Mouse (Mus musculus) kidney, embryonic 15.5 days (tissue): ENCODE measurements around the gene Slc27a2. TPM values are rescaled to one million over a fixed set of nuclear protein-coding genes. Genes with fewer than 3 reads are reported as not detected.

Experiments used
- ATAC-seq: fragments of 200-750 bp; cut with Nextera tagmentation; replicated peaks from 2 replicates; pipeline ENCODE4 v1.8.0; 2017; ENCODE audit warnings: moderate TSS enrichment; ENCODE audit not compliant: low FRiP score
- H3K27ac ChIP-seq: fragments of 300-500 bp; sonication (generic); 2 replicates; pipeline ENCODE4 v1.5.1; 2015; ENCODE audit warnings: mild to moderate bottlenecking, inconsistent platforms
- H3K27me3 ChIP-seq: fragments of 300-500 bp; sonication (generic); 2 replicates; pipeline ENCODE4 v1.6.1; 2015; ENCODE audit warnings: inconsistent platforms
- H3K36me3 ChIP-seq: fragments of 300-500 bp; sonication (generic); 2 replicates; pipeline ENCODE4 v1.6.1; 2015; ENCODE audit warnings: inconsistent platforms
- H3K4me1 ChIP-seq: fragments of 300-500 bp; sonication (generic); 2 replicates; pipeline ENCODE4 v1.6.1; 2015; ENCODE audit warnings: inconsistent platforms
- H3K4me2 ChIP-seq: fragments of 300-500 bp; sonication (generic); 2 replicates; pipeline ENCODE4 v1.6.1; 2015; ENCODE audit warnings: moderate library complexity, mild to moderate bottlenecking, inconsistent platforms
- H3K4me3 ChIP-seq: fragments of 300-500 bp; sonication (generic); replicated peaks from 2 replicates; pipeline ENCODE4 v1.5.1; 2015; ENCODE audit warnings: mild to moderate bottlenecking, inconsistent platforms
- H3K9ac ChIP-seq: fragments of 300-500 bp; sonication (generic); 2 replicates; pipeline ENCODE4 v1.6.1; 2015; ENCODE audit warnings: mild to moderate bottlenecking, inconsistent platforms
- H3K9me3 ChIP-seq: fragments of 300-500 bp; sonication (generic); replicated peaks from 2 replicates; pipeline ENCODE4 v1.6.1; 2016; ENCODE audit warnings: inconsistent platforms
- WGBS: fragments of 180-500 bp; shearing (Covaris S2); methylation state at CpG from one replicate; pipeline ENCODE4 v1.1.7; 2015; ENCODE audit warnings: mixed read lengths; 5-methylcytosine and 5-hydroxymethylcytosine counted together
- polyA plus RNA-seq: library from polyadenylated mRNA; unstranded; fragments of >200 nt; fragmentation: Nextera tagmentation; extraction: Ambion mirVana; gene quantifications from 2 replicates; pipeline ENCODE4 v1.2.1, GENCODE M21; 2015

Gene Slc27a2
- polyA plus RNA-seq, 1 experiment from 2014 or later = 35.3 TPM

DNA sequence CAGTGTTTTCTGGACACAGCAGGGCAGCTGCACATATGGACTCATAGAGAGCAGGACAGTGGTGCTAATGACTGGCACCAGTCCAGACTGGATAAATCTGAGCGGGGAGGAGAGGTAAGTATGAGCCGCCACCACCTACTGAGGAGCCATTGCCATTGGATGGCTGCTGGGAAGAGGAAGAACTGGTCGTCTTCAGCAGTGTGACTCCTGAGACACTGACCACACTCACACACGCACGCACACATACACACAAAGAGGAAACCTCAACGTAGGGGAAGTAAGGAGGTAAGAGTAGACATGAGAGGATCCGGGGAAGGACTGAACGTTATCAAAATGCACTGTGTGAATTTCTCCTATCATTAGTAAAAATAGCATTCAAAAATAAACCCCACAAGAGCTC, 24.7 kb upstream of the Slc27a2 start:
- Histone ChIP-seq H3K9me3 (no peaks in the 10 kb centered on the region), H3K27ac (no peak overlapping the region), H3K27me3 (no peaks in the 10 kb centered on the region), H3K36me3 (no peaks in the 10 kb centered on the region), H3K4me3 (no peak overlapping the region), H3K9ac (no peak overlapping the region), H3K4me1 (no peaks in the 10 kb centered on the region), H3K4me2 (no peak overlapping the region)
- 87% methylated on average over 8 of the region's 8 CpGs for WGBS
- ATAC-seq = no peak

DNA sequence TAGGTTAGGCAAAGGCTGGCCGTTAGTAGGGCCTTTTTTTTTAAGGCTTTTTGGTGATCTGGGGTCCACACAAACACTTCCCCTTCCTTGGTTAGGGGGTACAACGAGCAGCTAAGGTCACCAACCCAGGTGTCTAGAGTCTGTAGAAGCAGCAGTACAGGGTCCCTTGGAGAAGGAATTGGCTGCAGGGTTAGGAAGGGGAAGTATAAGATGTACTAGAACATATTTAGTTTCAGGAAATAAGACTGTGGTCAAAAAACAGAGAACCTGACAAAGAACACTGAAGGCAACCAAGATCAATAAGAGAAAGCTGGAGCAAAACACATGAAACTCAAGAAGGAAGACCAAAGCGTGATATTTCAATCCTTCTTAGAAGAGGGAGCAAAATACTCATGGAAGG, 21.6 kb upstream of the Slc27a2 start:
- ATAC-seq = no peak
- no peaks in the 10 kb centered on the region for H3K9me3 ChIP-seq
- H3K27ac ChIP-seq = no peak overlapping the region
- no peak overlapping the region for H3K4me3 ChIP-seq
- H3K4me1 ChIP-seq = no peaks in the 10 kb centered on the region
- H3K4me2 ChIP-seq = no peak overlapping the region
- H3K27me3 ChIP-seq = no peaks in the 10 kb centered on the region
- no peak overlapping the region for H3K9ac ChIP-seq
- H3K36me3 ChIP-seq = no peaks in the 10 kb centered on the region
- WGBS = 83% methylated on average over 3 of the region's 3 CpGs

DNA sequence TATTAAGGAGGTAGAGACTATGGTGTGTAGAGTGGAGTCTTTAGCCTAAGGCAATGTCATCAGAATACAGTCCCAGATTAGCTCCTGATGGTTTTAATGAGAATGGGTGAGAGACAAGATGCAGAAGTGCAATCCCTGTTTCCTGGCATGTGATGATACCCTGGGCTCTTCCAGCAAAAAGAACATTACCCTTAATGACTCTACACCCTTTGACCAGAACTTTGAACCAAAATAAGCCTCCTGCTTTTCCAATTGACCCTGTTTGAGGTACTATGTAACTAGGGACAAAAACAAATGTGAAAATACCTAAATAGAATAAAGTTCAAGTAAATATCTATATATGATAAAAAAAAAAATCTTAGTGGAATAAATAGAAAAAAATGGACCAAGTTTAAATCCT, 14.6 kb upstream of the Slc27a2 start:
- Histone ChIP-seq H3K27ac (no peak overlapping the region), H3K4me3 (no peak overlapping the region), H3K9me3 (no peaks in the 10 kb centered on the region), H3K36me3 (no peaks in the 10 kb centered on the region), H3K27me3 (no peaks in the 10 kb centered on the region), H3K4me2 (no peak overlapping the region), H3K9ac (no peak overlapping the region), H3K4me1 (no peaks in the 10 kb centered on the region)
- no peak for ATAC-seq

DNA sequence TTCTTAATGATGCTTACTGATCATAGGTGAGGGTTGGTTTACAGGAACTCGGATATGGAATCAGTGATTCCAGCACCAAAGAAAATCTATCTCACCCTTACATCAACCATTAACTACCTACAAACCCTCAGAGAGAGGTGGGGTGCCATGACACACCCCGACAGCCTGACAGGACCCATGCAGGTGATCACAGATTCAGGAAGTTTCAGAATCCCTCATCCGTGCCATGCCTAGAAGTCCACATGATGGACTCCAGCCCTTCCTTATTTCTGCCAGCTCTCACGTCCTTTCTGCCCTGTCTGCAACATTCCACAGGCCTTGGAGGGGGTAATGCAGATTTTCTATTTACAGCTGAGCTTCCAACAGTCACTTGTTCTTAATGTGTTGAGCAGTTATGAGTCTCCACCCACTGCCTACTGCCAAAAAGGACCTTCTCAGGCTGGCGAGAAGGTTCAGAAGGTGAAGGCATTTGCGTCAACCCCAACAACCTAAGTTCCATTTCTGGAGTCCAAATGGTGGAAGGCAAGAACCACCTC, 11.7 kb upstream of the Slc27a2 start:
- H3K9ac ChIP-seq = no peak overlapping the region
- no peak overlapping the region for H3K4me3 ChIP-seq
- H3K27me3 ChIP-seq = no peaks in the 10 kb centered on the region
- no peak overlapping the region for H3K4me2 ChIP-seq
- no peaks in the 10 kb centered on the region for H3K36me3 ChIP-seq
- H3K27ac ChIP-seq = no peak overlapping the region
- H3K9me3 ChIP-seq = no peaks in the 10 kb centered on the region
- H3K4me1 ChIP-seq = no peaks in the 10 kb centered on the region
- peak; percentile 64; the same call in 1 of the 2 replicates for ATAC-seq
- WGBS = 78% methylated on average over 6 of the region's 6 CpGs

DNA sequence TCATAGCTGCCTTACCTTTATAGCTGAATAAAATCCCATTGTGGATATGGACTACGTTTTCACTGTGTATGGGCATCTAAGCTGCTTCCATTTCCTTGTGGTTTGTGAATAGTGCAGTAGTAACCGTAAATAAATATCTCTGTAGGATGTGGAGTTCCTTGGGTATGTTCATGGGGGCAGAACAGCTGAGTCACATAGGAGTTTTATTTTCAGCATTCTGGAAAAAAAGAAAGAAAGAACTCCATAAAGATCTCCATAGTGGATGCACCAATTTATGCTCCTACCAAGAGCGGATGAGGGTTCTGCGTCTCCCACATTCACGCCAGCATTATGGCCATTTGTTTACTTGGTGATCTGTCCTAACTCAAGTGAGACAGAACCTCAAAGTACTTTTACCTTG, 10.0 kb upstream of the Slc27a2 start:
- H3K4me1 ChIP-seq = no peaks in the 10 kb centered on the region
- no peak for ATAC-seq
- no peaks in the 10 kb centered on the region for H3K27me3 ChIP-seq
- WGBS = 90% methylated on average over 5 of the region's 5 CpGs
- no peak overlapping the region for H3K4me3 ChIP-seq
- H3K36me3 ChIP-seq = no peaks in the 10 kb centered on the region
- no peak overlapping the region for H3K27ac ChIP-seq
- H3K9ac ChIP-seq = no peak overlapping the region
- no peak overlapping the region for H3K4me2 ChIP-seq
- no peaks in the 10 kb centered on the region for H3K9me3 ChIP-seq

DNA sequence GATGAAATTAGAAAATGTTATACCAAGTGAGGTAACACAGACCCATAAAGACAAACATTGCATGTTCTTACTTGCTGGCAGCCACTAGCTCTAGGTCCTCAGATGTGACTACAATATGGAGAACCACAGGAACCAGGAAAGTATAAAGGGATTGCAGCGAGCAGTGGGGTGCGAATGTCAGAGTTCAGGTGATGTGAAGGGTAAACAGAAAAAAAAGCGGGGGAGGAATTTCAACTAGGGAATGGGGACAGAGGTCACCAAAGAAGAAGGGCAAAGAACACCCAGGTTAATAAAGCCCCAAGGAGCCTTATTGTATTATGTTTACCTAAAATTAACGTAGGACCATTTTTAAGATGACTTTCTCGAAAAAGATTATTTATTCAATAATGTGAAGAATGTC, 6.9 kb upstream of the Slc27a2 start:
- no peak overlapping the region for H3K27ac ChIP-seq
- no peaks in the 10 kb centered on the region for H3K36me3 ChIP-seq
- no peak for ATAC-seq
- no peak overlapping the region for H3K9ac ChIP-seq
- no peaks in the 10 kb centered on the region for H3K9me3 ChIP-seq
- H3K4me3 ChIP-seq = no peak overlapping the region
- WGBS = 79% methylated on average over 5 of the region's 5 CpGs
- no peak overlapping the region for H3K4me2 ChIP-seq
- H3K4me1 ChIP-seq = no peaks in the 10 kb centered on the region
- H3K27me3 ChIP-seq = no peaks in the 10 kb centered on the region

DNA sequence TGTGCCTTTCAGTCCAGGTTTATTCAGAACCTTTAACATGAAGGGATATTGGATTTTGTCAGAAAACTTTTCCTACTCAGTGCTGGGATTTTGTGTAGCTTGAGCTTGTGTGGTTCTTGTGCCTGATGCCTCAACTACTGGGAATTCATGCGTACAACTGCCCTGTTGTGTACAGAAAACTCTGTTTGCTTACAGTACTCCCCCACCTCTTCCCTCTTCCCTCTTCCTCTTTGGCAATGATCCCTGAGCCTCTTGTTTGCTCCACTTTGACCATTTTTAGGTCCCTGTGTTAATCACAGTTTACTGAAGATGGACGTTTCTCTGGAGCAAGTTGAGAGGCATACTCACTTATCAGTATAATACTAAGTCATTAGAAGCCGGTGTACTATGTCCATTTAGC, 5.8 kb upstream of the Slc27a2 start:
- no peak for ATAC-seq
- Histone ChIP-seq H3K4me2 (no peak overlapping the region), H3K4me1 (no peaks in the 10 kb centered on the region), H3K36me3 (no peaks in the 10 kb centered on the region), H3K9ac (no peak overlapping the region), H3K27ac (no peak overlapping the region), H3K4me3 (no peak overlapping the region), H3K27me3 (peaks cover 9% of the 10 kb centered on the region), H3K9me3 (no peaks in the 10 kb centered on the region)
- 74% methylated on average over 3 of the region's 3 CpGs for WGBS

DNA sequence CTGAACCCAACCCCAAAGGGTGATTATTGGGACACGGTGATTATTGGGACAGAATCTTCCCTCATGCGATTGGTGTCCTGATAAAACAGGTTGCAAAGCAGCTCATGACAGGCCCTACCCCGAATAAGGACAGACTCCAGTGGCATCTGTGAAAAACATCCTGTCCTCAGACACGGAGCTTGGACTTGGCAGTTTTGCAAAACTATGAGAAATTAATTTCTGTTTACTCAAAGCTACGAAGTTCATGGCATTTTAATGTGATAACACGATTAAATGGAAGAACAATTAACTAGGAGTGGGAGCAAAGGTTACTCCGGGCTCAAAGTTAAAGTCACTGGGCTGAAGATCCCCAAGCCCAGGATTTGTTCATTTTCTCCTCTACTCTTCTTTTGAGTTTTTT, 2.5 kb upstream of the Slc27a2 start:
- peaks cover 42% of the 10 kb centered on the region for H3K27me3 ChIP-seq
- H3K4me3 ChIP-seq = no peak overlapping the region
- H3K36me3 ChIP-seq = no peaks in the 10 kb centered on the region
- WGBS = 77% methylated on average over 7 of the region's 7 CpGs
- no peaks in the 10 kb centered on the region for H3K9me3 ChIP-seq
- peaks cover 14% of the 10 kb centered on the region for H3K4me1 ChIP-seq
- H3K9ac ChIP-seq = no peak overlapping the region
- ATAC-seq = no peak
- no peak overlapping the region for H3K27ac ChIP-seq
- no peak overlapping the region for H3K4me2 ChIP-seq

DNA sequence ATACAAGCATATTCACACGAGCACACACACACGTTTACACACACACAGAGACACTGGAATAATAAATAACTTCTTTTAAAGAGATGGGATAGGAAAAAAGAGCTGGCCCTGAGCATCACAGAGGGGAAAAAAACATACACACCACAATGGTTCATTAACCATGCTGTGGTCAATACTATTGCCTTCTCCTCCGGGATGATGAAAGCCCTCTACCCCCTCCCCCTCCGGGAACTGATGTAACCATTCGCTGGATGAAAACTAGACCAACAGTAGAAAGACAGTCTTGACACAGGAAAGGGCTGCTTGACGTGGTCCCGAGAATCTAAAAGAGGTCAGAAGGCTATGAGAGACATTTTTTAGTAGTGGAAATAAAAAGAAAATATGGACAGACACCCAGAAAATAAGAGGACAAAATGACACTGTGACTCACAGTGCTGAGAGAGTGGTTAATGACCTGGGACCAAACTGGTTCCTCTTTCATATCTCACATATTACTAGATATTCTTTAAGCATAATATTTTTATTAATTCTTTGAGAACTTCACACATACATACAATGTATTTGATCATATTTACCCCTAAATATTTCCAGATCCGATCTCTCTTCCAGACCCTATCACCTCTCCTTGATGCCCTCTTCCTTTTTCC, 840 bp upstream of the Slc27a2 start:
- ATAC-seq = no peak
- H3K4me1 ChIP-seq = peaks cover 14% of the 10 kb centered on the region
- 71% methylated on average over 8 of the region's 8 CpGs for WGBS
- H3K27me3 ChIP-seq = peaks cover 56% of the 10 kb centered on the region
- no peak overlapping the region for H3K4me3 ChIP-seq
- no peaks in the 10 kb centered on the region for H3K36me3 ChIP-seq
- H3K27ac ChIP-seq = no peak overlapping the region
- H3K9ac ChIP-seq = no peak overlapping the region
- no peaks in the 10 kb centered on the region for H3K9me3 ChIP-seq
- no peak overlapping the region for H3K4me2 ChIP-seq

DNA sequence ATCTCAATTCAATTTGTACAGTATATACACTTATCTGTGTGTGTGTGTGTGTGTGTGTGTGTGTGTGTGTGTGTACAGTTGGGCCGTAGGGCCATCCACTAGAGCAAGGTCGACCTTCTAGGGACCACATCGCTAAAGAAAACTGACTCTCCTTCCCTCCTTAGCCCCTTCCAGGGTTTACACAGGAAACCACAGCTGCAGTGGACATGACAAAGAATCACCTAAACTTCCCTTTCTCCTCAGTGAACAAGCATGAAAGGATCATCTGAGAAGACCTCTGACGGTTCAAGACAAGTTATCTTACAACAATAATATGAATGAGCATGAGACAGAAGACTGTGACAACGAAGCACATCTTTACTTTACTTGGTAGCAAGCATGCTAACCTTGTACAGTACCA, 311 bp upstream of the Slc27a2 start:
- Histone ChIP-seq H3K4me2 (peak overlapping the region; percentile 98), H3K9ac (no peak overlapping the region), H3K4me3 (no peak overlapping the region), H3K4me1 (peaks cover 14% of the 10 kb centered on the region), H3K9me3 (no peaks in the 10 kb centered on the region), H3K27me3 (peaks cover 56% of the 10 kb centered on the region), H3K36me3 (no peaks in the 10 kb centered on the region), H3K27ac (no peak overlapping the region)
- WGBS = 26% methylated on average over 5 of the region's 5 CpGs
- ATAC-seq = no peak

DNA sequence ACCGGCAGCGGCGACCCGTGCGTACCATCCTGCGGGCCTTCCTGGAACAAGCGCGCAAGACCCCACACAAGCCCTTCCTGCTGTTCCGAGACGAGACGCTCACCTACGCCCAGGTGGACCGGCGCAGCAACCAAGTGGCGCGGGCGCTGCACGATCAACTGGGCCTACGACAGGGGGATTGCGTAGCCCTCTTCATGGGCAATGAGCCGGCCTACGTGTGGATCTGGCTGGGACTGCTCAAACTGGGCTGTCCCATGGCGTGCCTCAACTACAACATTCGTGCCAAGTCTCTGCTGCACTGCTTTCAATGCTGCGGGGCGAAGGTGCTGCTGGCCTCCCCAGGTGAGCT, 1.1 kb downstream of the Slc27a2 start:
- H3K4me2 ChIP-seq = peak overlapping the region; percentile 98
- peaks cover 14% of the 10 kb centered on the region for H3K4me1 ChIP-seq
- H3K27me3 ChIP-seq = peaks cover 56% of the 10 kb centered on the region
- H3K27ac ChIP-seq = no peak overlapping the region
- 2% methylated on average over 26 of the region's 26 CpGs for WGBS
- ATAC-seq = peak; percentile 49
- no peaks in the 10 kb centered on the region for H3K36me3 ChIP-seq
- no peaks in the 10 kb centered on the region for H3K9me3 ChIP-seq
- H3K4me3 ChIP-seq = peak overlapping the region; percentile 57
- H3K9ac ChIP-seq = peak overlapping the region; percentile 48

DNA sequence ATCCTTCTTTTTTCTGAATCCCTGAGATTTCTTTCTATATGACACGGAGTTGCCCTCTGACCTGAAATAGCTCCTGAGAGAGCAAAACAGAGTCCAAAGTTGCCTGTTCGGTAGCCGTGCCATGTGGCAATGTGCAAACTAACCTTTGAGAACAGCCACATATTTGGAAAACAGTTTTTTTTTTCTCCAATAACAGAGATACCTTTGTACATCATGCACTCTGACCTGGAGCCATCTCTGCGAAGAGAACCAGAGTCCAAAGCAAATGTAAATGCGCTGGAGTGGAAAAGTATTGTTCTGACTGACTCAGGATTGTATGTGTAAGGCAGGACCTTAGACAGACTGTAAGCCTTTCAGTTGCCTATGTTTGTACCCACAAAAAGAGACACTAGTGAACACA, 3.3 kb downstream of the Slc27a2 start:
- Histone ChIP-seq H3K9ac (no peak overlapping the region), H3K4me3 (no peak overlapping the region), H3K27me3 (peaks cover 56% of the 10 kb centered on the region), H3K36me3 (no peaks in the 10 kb centered on the region), H3K9me3 (no peaks in the 10 kb centered on the region), H3K4me2 (no peak overlapping the region), H3K27ac (no peak overlapping the region), H3K4me1 (peaks cover 14% of the 10 kb centered on the region)
- ATAC-seq = no peak
- 80% methylated on average over 5 of the region's 5 CpGs for WGBS

DNA sequence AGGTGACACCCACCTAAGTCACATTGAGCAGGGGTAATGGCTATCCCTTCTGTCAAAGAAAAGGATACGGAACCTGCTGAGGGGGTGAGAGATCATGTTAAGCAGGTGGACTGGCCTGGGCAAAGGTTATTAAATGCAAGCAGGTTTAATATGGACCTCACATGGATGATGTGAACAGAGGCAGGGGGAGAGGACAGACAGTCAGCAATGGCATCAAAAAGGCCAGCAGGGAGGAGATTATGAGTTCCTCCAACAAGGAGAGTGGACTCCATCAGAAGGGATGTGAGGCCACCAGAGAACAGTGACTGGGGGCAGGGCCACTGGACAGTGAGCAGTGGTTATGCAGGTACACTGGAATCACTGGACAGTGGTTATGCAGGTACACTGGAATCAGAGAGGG, 7.9 kb downstream of the Slc27a2 start:
- H3K9me3 ChIP-seq = no peaks in the 10 kb centered on the region
- H3K4me3 ChIP-seq = no peak overlapping the region
- WGBS = 88% methylated on average over 1 of the region's 1 CpGs
- no peaks in the 10 kb centered on the region for H3K4me1 ChIP-seq
- no peak overlapping the region for H3K4me2 ChIP-seq
- peaks cover 10% of the 10 kb centered on the region for H3K27me3 ChIP-seq
- H3K9ac ChIP-seq = no peak overlapping the region
- H3K36me3 ChIP-seq = no peaks in the 10 kb centered on the region
- H3K27ac ChIP-seq = no peak overlapping the region
- no peak for ATAC-seq
